Mouse (Mus musculus): ENCODE data around the gene Gclm.
A peak's percentile ranks its signal among the peaks of the same experiment; 100 is the strongest.
"Not testable (repeated sequence)": the region's sequence is repeated elsewhere in the genome, so short reads cannot be mapped to it uniquely, and the experiment has no call there.

The Gclm gene

GRCm38 (mm10) chr3:122245215-122245877 is at the start of gene Gclm:
TSS of gene Gclm (plus strand) at chr3:122245557.
- DNase-seq (ENCODE audit: low spot score): peak; percentile 73

- DNase-seq (ENCODE audit: low spot score): no peak
Measured at GRCm38 (mm10) chr3:122196621-122197298, 48.6 kb upstream of the Gclm start.

DNA sequence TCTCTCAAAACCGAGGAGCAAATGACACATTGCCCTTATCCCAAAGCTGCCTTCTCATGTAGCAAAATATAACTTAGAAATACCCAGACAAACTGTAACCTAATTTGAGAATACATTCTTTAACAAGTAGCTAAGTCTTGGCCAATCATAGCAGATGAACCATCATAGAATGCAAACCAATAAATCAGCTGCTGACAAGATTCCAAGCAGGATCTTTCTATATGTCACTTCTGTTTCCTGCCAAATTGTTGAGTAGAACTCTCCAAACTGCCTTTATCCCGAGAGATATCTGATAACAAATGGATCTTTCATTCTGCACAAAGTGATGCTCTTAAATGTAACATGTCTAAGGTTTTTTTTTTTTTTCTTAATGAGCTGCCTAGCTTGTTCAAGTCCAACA is 46.8 kb upstream of the Gclm start:
- DNase-seq (ENCODE audit: low spot score): no peak

GRCm38 (mm10) chr3:122198966-122199381 is 46.4 kb upstream of the Gclm start:
- no peak for DNase-seq (ENCODE audit: low spot score)

DNA sequence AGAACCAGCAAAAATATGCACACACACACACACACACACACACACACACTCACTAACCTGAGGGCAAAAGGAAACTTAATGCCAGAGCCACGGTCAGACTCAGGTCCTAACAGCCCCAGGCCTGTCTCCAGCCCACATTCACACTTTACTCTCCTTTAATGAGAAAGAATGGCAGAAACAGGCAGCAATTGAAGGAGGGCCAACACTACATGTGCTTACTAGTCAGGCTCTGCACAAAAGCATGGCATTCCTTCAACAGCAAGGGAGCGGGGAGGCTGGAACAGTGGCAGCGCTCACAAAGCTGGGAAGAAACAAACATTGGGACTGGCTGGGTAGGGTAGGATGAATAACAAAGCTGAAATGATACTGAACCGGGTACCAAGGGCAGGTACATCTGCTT is 45.8 kb upstream of the Gclm start:
- no peak for DNase-seq (ENCODE audit: low spot score)

DNA sequence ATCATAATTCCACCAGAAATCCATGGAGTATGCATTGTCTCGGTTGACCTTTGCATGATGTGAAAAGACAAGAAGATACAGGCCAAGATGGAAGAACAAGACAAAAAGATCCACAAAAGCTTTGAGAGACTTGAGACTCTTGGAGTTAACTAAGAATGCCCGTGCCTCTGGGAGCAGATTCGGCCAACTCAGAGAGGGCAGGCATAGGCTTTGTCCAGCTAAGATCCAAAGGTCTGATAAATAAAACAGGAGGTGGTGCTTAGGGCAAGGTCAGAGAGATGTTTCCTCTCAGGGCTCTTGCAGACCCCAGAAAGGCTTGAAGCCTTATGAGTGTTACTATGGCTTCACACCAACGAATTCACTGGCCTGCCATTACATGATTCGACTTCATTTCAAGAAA is 45.3 kb upstream of the Gclm start:
- no peak for DNase-seq (ENCODE audit: low spot score)

- no peak for DNase-seq (ENCODE audit: low spot score)
Measured at GRCm38 (mm10) chr3:122200447-122200846, 44.9 kb upstream of the Gclm start.

DNA sequence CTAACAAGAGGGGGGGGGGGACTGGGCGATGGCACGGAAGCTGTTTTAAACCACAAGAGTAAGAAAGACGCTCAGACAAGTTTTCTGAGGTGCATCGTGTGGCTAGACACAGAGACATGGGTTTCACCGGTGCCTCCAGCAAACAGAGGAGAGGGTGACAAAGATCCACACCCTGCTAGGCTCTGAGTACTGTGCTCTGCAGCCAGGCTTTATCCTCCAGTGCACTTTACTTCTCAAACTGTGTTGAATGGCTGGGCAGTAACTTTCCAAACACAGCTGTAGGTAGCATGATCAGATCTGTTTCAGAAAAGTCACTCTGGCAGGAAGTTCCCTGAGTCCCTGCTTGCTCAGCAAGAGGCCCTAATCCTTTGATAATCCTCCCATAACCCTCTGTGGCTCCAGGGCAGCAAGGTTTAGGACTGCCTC is 43.0 kb upstream of the Gclm start:
- no peak for DNase-seq (ENCODE audit: low spot score)

- no peak for DNase-seq (ENCODE audit: low spot score)
Measured at GRCm38 (mm10) chr3:122203675-122204329, 41.6 kb upstream of the Gclm start.

DNA sequence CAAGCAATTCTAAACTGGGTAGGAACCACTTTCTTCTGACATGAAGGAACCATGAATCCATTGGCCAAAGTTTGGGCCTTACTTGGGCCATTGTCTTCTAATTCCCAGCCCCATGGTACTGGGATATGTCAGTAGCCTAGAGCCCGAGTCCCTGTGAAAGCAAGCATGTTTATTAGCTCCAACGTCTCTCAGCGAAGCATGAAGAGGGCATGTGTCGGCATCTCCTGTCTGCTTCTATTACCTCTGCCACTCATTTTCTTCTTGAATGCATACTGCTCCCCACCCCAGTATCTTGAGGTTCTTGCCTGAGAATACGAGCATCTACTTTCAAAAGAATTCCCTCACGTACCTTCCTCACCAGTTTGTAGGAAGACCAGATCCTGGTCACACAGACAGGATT is 39.6 kb upstream of the Gclm start:
- DNase-seq (ENCODE audit: low spot score): no peak

GRCm38 (mm10) chr3:122206279-122207070 is 38.9 kb upstream of the Gclm start:
- DNase-seq (ENCODE audit: low spot score): no peak

DNA sequence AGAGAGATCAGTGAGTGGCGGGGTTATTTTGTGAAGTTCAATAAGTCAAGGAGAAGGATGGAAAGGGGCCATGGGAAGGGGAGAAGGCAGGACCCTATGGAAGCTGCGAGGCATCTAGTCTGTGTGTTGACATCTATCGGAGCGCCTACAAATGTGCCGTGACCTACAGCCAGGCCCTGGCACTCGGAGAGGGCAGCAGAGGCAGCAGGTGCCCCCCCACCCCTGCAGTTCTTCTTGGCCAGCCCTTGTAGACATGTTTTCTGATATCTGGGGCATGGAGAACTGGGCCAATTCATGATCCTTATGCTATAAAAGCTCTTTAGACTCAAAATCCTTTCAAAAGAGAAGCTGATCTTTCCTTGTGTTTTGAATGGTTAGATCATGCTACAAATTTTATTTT is 37.6 kb upstream of the Gclm start:
- no peak for DNase-seq (ENCODE audit: low spot score)

- no peak for DNase-seq (ENCODE audit: low spot score)
Measured at GRCm38 (mm10) chr3:122208296-122209225, 36.8 kb upstream of the Gclm start.

DNA sequence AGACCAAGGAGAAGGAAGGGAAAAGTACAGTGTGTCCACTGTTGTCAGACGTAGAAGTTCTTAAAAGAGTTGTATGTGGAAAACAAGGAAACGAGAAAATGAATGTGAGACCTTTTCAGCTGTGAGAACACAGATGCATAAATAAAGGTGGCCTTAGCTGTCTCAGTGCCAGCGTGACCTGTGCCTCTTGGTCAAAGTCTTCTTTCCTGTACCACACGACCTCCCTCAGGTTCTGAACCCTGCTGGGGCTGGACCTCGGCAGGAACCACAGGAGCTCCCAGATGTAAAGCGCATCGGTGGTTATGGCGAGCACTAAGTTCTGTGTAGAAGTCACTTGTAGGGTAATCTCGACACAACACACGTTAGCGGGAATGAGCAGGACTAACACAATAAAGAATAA is 35.8 kb upstream of the Gclm start:
- DNase-seq (ENCODE audit: low spot score): no peak

DNA sequence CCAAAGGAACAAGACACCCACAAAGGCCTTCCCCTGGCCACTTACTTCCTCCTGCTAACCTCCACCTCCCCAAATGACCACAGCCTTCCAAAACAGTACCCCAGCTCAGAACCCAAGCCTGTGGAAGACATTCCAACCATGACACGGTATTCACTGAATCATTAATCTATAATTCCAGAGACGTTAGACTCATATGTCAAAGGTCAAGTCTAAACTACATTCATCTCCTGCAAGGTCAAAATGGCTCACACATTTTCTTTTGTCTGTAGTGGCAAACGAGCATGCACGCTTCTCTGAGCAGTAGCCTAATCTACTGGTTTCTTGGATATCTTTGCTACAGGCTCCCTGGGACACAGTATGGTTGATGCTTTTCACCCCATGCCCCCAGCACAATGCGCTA is 34.9 kb upstream of the Gclm start:
- DNase-seq (ENCODE audit: low spot score): no peak

- no peak for DNase-seq (ENCODE audit: low spot score)
Measured at GRCm38 (mm10) chr3:122210846-122211245, 34.5 kb upstream of the Gclm start.

- no peak for DNase-seq (ENCODE audit: low spot score)
Measured at GRCm38 (mm10) chr3:122211446-122212125, 33.8 kb upstream of the Gclm start.

DNA sequence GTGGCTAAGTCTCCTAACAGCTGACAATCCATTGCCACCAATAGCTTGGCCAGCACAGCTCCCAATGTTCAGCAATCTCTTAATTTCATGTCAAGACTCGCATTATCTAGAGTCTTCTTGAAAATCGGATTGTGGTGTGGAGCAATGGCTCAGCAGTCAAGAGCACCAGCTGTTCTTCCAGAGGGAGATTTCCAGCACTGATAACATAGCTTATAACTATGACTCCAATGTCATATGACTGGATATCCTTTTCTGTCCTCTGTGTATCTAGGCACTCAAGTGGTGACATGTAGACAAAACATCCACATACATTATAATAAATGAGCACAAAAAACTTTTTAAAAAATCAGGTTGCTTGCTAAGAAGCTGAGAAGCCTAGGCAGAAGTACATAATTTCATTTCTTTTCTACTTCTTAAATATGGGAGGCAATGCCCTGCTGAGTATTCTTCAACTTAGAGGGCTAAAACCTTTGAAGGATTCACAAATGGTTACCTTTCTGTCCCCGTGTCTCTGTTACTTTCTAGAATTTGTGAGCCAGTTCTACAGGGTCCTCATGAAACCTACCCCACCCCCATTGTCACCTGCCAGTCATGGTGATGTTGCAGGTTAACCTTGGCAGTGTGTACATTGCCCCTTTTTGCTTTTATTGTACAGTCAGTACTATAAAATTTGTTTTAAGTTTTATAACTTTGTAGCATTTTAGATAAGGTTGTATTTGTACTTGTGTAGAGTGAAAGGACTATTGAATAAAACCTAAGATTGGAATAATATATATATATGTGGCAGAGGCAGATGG is 23.9 kb upstream of the Gclm start:
- DNase-seq (ENCODE audit: low spot score): no peak

DNA sequence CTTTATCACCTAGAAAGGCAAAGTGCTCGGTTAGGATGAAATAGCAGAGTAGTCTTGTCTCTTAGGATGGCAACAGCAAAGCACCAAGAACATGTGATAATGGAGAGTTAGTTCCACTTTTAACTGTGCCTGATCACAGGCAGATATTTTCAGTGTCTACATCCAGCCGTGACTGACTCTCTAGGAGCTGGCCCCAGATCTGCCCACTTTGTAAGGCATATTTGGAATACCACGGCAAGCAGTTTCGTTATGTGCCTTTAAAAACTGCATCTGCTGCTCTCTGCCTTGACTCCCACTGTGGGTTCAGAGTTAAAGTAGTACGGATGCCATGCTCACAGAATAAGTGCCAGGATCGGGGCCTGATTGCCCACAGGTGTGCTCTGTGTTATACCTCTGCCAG is 18.4 kb upstream of the Gclm start:
- DNase-seq (ENCODE audit: low spot score): not testable (repeated sequence)

GRCm38 (mm10) chr3:122235772-122236171 is 9.6 kb upstream of the Gclm start:
- DNase-seq (ENCODE audit: low spot score): no peak
